Mouse (Mus musculus): ENCODE results near the gene Noto. TPM values are rescaled to one million over a fixed set of nuclear protein-coding genes. Genes with fewer than 3 reads are reported as not detected.

Gene Noto
- polyA plus RNA-seq, 1 experiment = not detected

GRCm38 (mm10) chr6:85415829-85416228 lies 7.9 kb upstream of the Noto start:
- no peak overlapping the region for H3K4me2 ChIP-seq (ENCODE audit: low read depth)
- H3K27me3 ChIP-seq (ENCODE audit: control insufficient read depth, insufficient read depth, insufficient read length) = peaks cover 50% of the 10 kb centered on the region
- H3ac ChIP-seq (ENCODE audit: control insufficient read depth, insufficient read length) = no peak overlapping the region
- no peaks in the 10 kb centered on the region for H3K36me3 ChIP-seq (ENCODE audit: control insufficient read depth, insufficient read depth)
- TF ChIP-seq CEBPB (IDR thresholded peaks at IDR 0.05; ENCODE audit: insufficient read depth, poor library complexity, severe bottlenecking) (no peak), MYOG (IDR thresholded peaks at IDR 0.05; ENCODE audit: control insufficient read depth in 1 of 3, insufficient read depth in 1 of 3, insufficient read length in 2 of 3, low read depth in 2 of 3) (no peak), POLR2A (IDR thresholded peaks at IDR 0.05; ENCODE audit: insufficient read length, low read depth) (no peak)
- H3K4me3 ChIP-seq = no peak overlapping the region
- no peaks in the 10 kb centered on the region for H3K79me2 ChIP-seq (ENCODE audit: control insufficient read depth, insufficient read depth)

DNA sequence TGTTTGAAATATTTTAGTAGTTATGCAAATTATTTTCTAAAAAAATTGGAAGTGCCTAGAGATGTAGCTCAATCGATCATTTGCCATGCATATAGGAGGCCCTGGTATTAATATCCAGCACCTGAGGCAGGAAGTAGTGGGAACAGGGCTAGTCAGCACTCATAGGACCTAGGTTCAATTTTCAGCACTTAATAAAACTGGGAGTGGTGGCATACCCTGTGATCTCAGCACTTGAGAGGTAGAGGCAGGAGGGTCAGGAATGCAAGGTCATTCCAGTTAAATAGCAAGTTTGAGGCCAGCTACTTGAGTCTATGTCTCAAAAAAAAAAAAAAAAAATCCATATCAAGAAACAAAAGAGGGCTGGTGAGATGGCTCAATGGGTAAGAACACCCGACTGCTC lies 4.5 kb upstream of the Noto start:
- no peaks in the 10 kb centered on the region for H3K36me3 ChIP-seq (ENCODE audit: control insufficient read depth, insufficient read depth)
- TF ChIP-seq E2F4 (IDR thresholded peaks at IDR 0.05; ENCODE audit: insufficient read depth) (no peak), POLR2A (IDR thresholded peaks at IDR 0.05; ENCODE audit: insufficient read length, low read depth) (no peak), REST (IDR thresholded peaks at IDR 0.05; ENCODE audit: insufficient read depth, insufficient read length) (no peak), TCF3 (IDR thresholded peaks at IDR 0.05; ENCODE audit: insufficient read length, low read depth) (no peak), MAX (IDR thresholded peaks at IDR 0.05; ENCODE audit: low read depth) (no peak), CEBPB (IDR thresholded peaks at IDR 0.05; ENCODE audit: insufficient read depth, poor library complexity, severe bottlenecking) (no peak), TCF12 (IDR thresholded peaks at IDR 0.05; ENCODE audit: insufficient read depth, poor library complexity, severe bottlenecking) (no peak), MYOG (IDR thresholded peaks at IDR 0.05; ENCODE audit: control insufficient read depth in 1 of 3, insufficient read depth in 1 of 3, insufficient read length in 2 of 3, low read depth in 2 of 3) (no peak), POLR2AphosphoS2 (IDR thresholded peaks at IDR 0.05; ENCODE audit: insufficient read length, low read depth) (no peak), MYOD1 (IDR thresholded peaks at IDR 0.05; ENCODE audit: control insufficient read depth in 1 of 3, insufficient read length in 2 of 3, low read depth in 2 of 3) (no peak), SRF (IDR thresholded peaks at IDR 0.05; ENCODE audit: control insufficient read depth, insufficient read length, low read depth) (no peak), USF1 (IDR thresholded peaks at IDR 0.05; ENCODE audit: low read depth) (no peak)
- no peak overlapping the region for H3K4me2 ChIP-seq (ENCODE audit: low read depth)
- H3K4me3 ChIP-seq = no peak overlapping the region
- no peak overlapping the region for H3ac ChIP-seq (ENCODE audit: control insufficient read depth, insufficient read length)
- no peaks in the 10 kb centered on the region for H3K79me2 ChIP-seq (ENCODE audit: control insufficient read depth, insufficient read depth)
- peaks cover 67% of the 10 kb centered on the region for H3K27me3 ChIP-seq (ENCODE audit: control insufficient read depth, insufficient read depth, insufficient read length)

GRCm38 (mm10) chr6:85431274-85431841 lies 7.7 kb downstream of the Noto start:
- Histone ChIP-seq H3ac (ENCODE audit: control insufficient read depth, insufficient read length) (peak overlapping the region; percentile 16), H3K36me3 (ENCODE audit: control insufficient read depth, insufficient read depth) (no peaks in the 10 kb centered on the region), H3K27me3 (ENCODE audit: control insufficient read depth, insufficient read depth, insufficient read length) (peaks cover 9% of the 10 kb centered on the region), H3K4me3 (peak overlapping the region; percentile 57), H3K79me2 (ENCODE audit: control insufficient read depth, insufficient read depth) (peaks cover 34% of the 10 kb centered on the region), H3K4me2 (ENCODE audit: low read depth) (peak overlapping the region; percentile 76)
- TF ChIP-seq MAX (IDR thresholded peaks at IDR 0.05; ENCODE audit: low read depth) (no peak), MYOG (IDR thresholded peaks at IDR 0.05; ENCODE audit: control insufficient read depth in 1 of 3, insufficient read depth in 1 of 3, insufficient read length in 2 of 3, low read depth in 2 of 3) (no peak), E2F4 (IDR thresholded peaks at IDR 0.05; ENCODE audit: insufficient read depth) (no peak), TCF3 (IDR thresholded peaks at IDR 0.05; ENCODE audit: insufficient read length, low read depth) (no peak), POLR2AphosphoS2 (IDR thresholded peaks at IDR 0.05; ENCODE audit: insufficient read length, low read depth) (no peak), REST (IDR thresholded peaks at IDR 0.05; ENCODE audit: insufficient read depth, insufficient read length) (no peak), CEBPB (IDR thresholded peaks at IDR 0.05; ENCODE audit: insufficient read depth, poor library complexity, severe bottlenecking) (no peak)

DNA sequence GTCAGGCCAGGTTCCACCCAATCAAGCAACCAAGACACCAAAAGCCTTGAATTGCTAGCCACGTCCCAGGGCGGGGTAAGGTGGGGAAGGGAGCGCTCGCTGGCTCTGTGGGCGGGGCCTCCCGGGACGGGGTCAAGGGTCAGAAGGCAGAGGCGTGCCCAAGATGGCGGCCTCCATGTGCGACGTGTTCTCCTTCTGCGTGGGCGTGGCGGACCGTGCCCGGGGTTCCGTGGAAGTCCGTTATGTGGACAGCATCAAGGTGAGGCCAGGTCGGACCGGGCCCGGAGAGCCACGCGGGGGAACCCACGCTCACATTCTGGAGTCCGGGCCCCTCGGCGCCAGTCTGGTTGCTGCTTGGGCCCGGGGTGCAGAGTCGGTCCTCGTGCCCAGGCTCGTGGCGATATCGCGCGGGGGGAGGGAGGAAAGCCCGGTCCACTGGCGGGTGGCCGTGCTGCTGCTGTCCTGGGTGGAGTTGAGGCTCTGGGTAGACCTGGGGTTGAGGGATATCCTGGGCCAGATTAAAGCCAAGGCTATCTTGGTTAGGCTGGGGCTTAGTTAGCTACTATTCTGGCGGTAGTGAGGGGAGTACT lies 8.3 kb downstream of the Noto start, which contains the start of gene Smyd5:
Gene Smyd5, plus strand, starts transcription at position 148 of the 590 bp plus-strand sequence.
- TF ChIP-seq USF1 (IDR thresholded peaks at IDR 0.05; ENCODE audit: low read depth) (no peak), SRF (IDR thresholded peaks at IDR 0.05; ENCODE audit: control insufficient read depth, insufficient read length, low read depth) (no peak), MAX (IDR thresholded peaks at IDR 0.05; ENCODE audit: low read depth) (peak; percentile 58), REST (IDR thresholded peaks at IDR 0.05; ENCODE audit: insufficient read depth, insufficient read length) (no peak), E2F4 (IDR thresholded peaks at IDR 0.05; ENCODE audit: insufficient read depth) (no peak), MYOG (IDR thresholded peaks at IDR 0.05; ENCODE audit: control insufficient read depth in 1 of 3, insufficient read depth in 1 of 3, insufficient read length in 2 of 3, low read depth in 2 of 3) (peak in 1 of 3 experiments; percentile 14), TCF12 (IDR thresholded peaks at IDR 0.05; ENCODE audit: insufficient read depth, poor library complexity, severe bottlenecking) (no peak), CEBPB (IDR thresholded peaks at IDR 0.05; ENCODE audit: insufficient read depth, poor library complexity, severe bottlenecking) (no peak), TCF3 (IDR thresholded peaks at IDR 0.05; ENCODE audit: insufficient read length, low read depth) (no peak), MYOD1 (IDR thresholded peaks at IDR 0.05; ENCODE audit: control insufficient read depth in 1 of 3, insufficient read length in 2 of 3, low read depth in 2 of 3) (no peak), POLR2AphosphoS2 (IDR thresholded peaks at IDR 0.05; ENCODE audit: insufficient read length, low read depth) (peak; percentile 77), POLR2A (IDR thresholded peaks at IDR 0.05; ENCODE audit: insufficient read length, low read depth) (peak; percentile 85)
- H3K4me2 ChIP-seq (ENCODE audit: low read depth) = peak within 1 kb of the TSS; percentile 76
- H3K36me3 ChIP-seq (ENCODE audit: control insufficient read depth, insufficient read depth) = no peaks in the 10 kb centered on the region
- H3ac ChIP-seq (ENCODE audit: control insufficient read depth, insufficient read length) = peak within 1 kb of the TSS; percentile 16
- H3K4me3 ChIP-seq = peak within 1 kb of the TSS; percentile 57
- H3K79me2 ChIP-seq (ENCODE audit: control insufficient read depth, insufficient read depth) = peaks cover 39% of the 10 kb centered on the region
- peaks cover 9% of the 10 kb centered on the region for H3K27me3 ChIP-seq (ENCODE audit: control insufficient read depth, insufficient read depth, insufficient read length)

- H3K4me2 ChIP-seq (ENCODE audit: low read depth) = no peak overlapping the region
- no peak overlapping the region for H3ac ChIP-seq (ENCODE audit: control insufficient read depth, insufficient read length)
- peaks cover 43% of the 10 kb centered on the region for H3K79me2 ChIP-seq (ENCODE audit: control insufficient read depth, insufficient read depth)
- TF ChIP-seq TCF12 (IDR thresholded peaks at IDR 0.05; ENCODE audit: insufficient read depth, poor library complexity, severe bottlenecking) (no peak), MYOD1 (IDR thresholded peaks at IDR 0.05; ENCODE audit: control insufficient read depth in 1 of 3, insufficient read length in 2 of 3, low read depth in 2 of 3) (no peak), TCF3 (IDR thresholded peaks at IDR 0.05; ENCODE audit: insufficient read length, low read depth) (no peak), POLR2AphosphoS2 (IDR thresholded peaks at IDR 0.05; ENCODE audit: insufficient read length, low read depth) (no peak), SRF (IDR thresholded peaks at IDR 0.05; ENCODE audit: control insufficient read depth, insufficient read length, low read depth) (no peak), POLR2A (IDR thresholded peaks at IDR 0.05; ENCODE audit: insufficient read length, low read depth) (no peak), E2F4 (IDR thresholded peaks at IDR 0.05; ENCODE audit: insufficient read depth) (no peak), USF1 (IDR thresholded peaks at IDR 0.05; ENCODE audit: low read depth) (no peak), MYOG (IDR thresholded peaks at IDR 0.05; ENCODE audit: control insufficient read depth in 1 of 3, insufficient read depth in 1 of 3, insufficient read length in 2 of 3, low read depth in 2 of 3) (no peak), MAX (IDR thresholded peaks at IDR 0.05; ENCODE audit: low read depth) (no peak), CEBPB (IDR thresholded peaks at IDR 0.05; ENCODE audit: insufficient read depth, poor library complexity, severe bottlenecking) (no peak)
- H3K27me3 ChIP-seq (ENCODE audit: control insufficient read depth, insufficient read depth, insufficient read length) = no peaks in the 10 kb centered on the region
- peaks cover 2% of the 10 kb centered on the region for H3K36me3 ChIP-seq (ENCODE audit: control insufficient read depth, insufficient read depth)
- no peak overlapping the region for H3K4me3 ChIP-seq
Measured at GRCm38 (mm10) chr6:85433865-85434264, 10.2 kb downstream of the Noto start.

All from myocyte (in vitro differentiated cells).